Mouse (Mus musculus): Measurements from ENCODE around the gene Lbr. TPM values are rescaled to one million over a fixed set of nuclear protein-coding genes. Genes with fewer than 3 reads are reported as not detected.
A peak's percentile ranks its signal among the peaks of the same experiment; 100 is the strongest.
"Not testable (repeated sequence)": the region's sequence is repeated elsewhere in the genome, so short reads cannot be mapped to it uniquely, and the experiment has no call there.

Gene Lbr
- total and polyA plus RNA-seq, 2 experiments from 2014 or later, result 29.7 to 71.9 TPM

DNA sequence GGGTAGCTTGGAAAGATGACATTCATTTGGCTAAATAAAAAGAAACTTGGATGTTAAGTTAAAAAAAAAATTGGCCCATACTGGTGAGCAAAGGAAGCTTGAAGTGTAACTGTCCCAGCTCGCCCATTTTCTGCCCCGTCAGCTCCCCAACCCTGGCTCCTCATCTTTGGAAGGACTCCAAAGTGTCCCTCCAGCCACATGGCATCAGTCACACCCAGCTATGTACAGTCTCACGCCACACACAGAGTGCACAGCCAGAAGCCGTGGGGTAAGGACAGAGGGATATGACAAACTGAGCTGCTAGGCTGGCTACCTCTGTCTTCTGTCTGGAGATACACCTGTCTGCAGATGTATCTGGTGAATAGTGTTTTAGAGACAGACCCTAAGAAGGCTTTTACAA is 42.2 kb downstream of the Lbr start:
- ATAC-seq (ENCODE audit: insufficient read depth, low read depth), result no peak
- no peak overlapping the region for H3K27ac ChIP-seq (ENCODE audit: low read depth)
- TF ChIP-seq EP300 (IDR thresholded peaks at IDR 0.05; ENCODE audit: low read depth) (no peak), CTCF (IDR thresholded peaks at IDR 0.05; ENCODE audit: low read depth) (no peak)

DNA sequence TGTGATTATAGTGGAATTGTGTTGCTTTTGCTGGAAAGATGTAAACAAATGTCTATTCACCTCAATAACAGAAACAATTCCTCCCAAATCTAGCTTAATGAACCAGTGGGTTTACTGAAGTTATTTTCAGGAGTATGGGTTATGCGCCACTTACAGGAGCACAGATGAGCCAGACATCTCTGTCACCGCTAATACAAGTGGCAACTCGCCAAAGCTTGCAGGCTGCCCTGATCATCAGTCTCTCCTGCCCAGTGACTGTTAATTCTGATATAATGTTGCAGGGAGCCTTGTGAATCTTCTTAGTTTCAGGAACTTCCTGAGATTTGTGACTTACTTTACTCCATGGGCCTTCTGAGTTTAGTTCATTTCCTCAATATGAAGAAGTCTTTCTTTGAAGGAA is 42.9 kb downstream of the Lbr start:
- 60% methylated on average over 3 of the region's 3 CpGs for WGBS
- Histone ChIP-seq H3K4me1 (ENCODE audit: control insufficient read depth, insufficient read depth) (no peaks in the 10 kb centered on the region), H3K9ac (replicated peaks; ENCODE audit: low read depth, low read length) (no peak overlapping the region), H3K4me2 (ENCODE audit: low read depth, low read length) (no peak overlapping the region), H3K27me3 (ENCODE audit: control insufficient read depth, insufficient read depth, low read length) (no peaks in the 10 kb centered on the region), H3K9me3 (replicated peaks; ENCODE audit: control insufficient read depth, low read length) (no peaks in the 10 kb centered on the region), H3K36me3 (replicated peaks; ENCODE audit: control insufficient read depth, insufficient read depth, low read length) (no peaks in the 10 kb centered on the region), H3K27ac (ENCODE audit: low read depth) (no peak overlapping the region), H3K4me3 (ENCODE audit: low read depth, low read length) (no peak overlapping the region)
- TF ChIP-seq EP300 (IDR thresholded peaks at IDR 0.05; ENCODE audit: low read depth), result no peak
- TF ChIP-seq CTCF (IDR thresholded peaks at IDR 0.05; ENCODE audit: low read depth), result no peak
- no peak for DNase-seq (ENCODE audit: low spot score)
- ATAC-seq (ENCODE audit: insufficient read depth, low read depth), result no peak

More for the DNA sequence above, 42.2 kb downstream of the Lbr start:
- Histone ChIP-seq H3K36me3 (replicated peaks; ENCODE audit: control insufficient read depth, insufficient read depth, low read length) (no peaks in the 10 kb centered on the region), H3K4me3 (ENCODE audit: low read depth, low read length) (no peak overlapping the region), H3K4me1 (ENCODE audit: control insufficient read depth, insufficient read depth) (no peaks in the 10 kb centered on the region), H3K27me3 (ENCODE audit: control insufficient read depth, insufficient read depth, low read length) (no peaks in the 10 kb centered on the region), H3K9me3 (replicated peaks; ENCODE audit: control insufficient read depth, low read length) (no peaks in the 10 kb centered on the region), H3K4me2 (ENCODE audit: low read depth, low read length) (no peak overlapping the region), H3K9ac (replicated peaks; ENCODE audit: low read depth, low read length) (no peak overlapping the region)
- WGBS, result 67% methylated on average over 4 of the region's 4 CpGs
- no peak for DNase-seq (ENCODE audit: low spot score)

DNA sequence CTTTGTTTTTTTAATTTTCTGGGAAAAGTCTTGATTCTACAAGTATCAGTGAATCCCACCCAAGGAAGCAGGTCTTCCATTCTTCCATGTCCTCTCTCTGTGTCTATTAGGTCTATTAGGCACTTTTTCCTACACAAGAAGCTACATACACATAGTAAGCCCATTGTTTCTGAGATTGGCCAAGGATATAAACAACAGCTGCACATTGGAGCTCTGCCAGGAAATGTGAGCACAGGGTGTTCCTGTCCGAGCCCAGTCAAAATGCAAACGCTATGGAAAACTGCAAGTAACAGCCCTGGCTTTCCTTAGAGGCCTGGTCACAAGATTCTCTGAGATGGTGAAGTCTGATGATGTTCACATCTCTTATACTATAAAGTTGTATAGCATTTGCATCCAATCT is 49.3 kb downstream of the Lbr start:
- H3K4me3 ChIP-seq (ENCODE audit: low read depth, low read length), result no peak overlapping the region
- TF ChIP-seq CTCF (IDR thresholded peaks at IDR 0.05; ENCODE audit: low read depth) (no peak), EP300 (IDR thresholded peaks at IDR 0.05; ENCODE audit: low read depth) (peak; percentile 72)
- H3K9me3 ChIP-seq (replicated peaks; ENCODE audit: control insufficient read depth, low read length), result no peaks in the 10 kb centered on the region
- 29% methylated on average over 2 of the region's 2 CpGs for WGBS
- no peak overlapping the region for H3K4me2 ChIP-seq (ENCODE audit: low read depth, low read length)
- no peaks in the 10 kb centered on the region for H3K36me3 ChIP-seq (replicated peaks; ENCODE audit: control insufficient read depth, insufficient read depth, low read length)
- H3K9ac ChIP-seq (replicated peaks; ENCODE audit: low read depth, low read length), result no peak overlapping the region
- no peaks in the 10 kb centered on the region for H3K27me3 ChIP-seq (ENCODE audit: control insufficient read depth, insufficient read depth, low read length)
- peak overlapping the region; percentile 79 for H3K27ac ChIP-seq (ENCODE audit: low read depth)
- peak; percentile 89 for ATAC-seq (ENCODE audit: insufficient read depth, low read depth)
- no peaks in the 10 kb centered on the region for H3K4me1 ChIP-seq (ENCODE audit: control insufficient read depth, insufficient read depth)
- DNase-seq (ENCODE audit: low spot score), result peak; percentile 66

DNA sequence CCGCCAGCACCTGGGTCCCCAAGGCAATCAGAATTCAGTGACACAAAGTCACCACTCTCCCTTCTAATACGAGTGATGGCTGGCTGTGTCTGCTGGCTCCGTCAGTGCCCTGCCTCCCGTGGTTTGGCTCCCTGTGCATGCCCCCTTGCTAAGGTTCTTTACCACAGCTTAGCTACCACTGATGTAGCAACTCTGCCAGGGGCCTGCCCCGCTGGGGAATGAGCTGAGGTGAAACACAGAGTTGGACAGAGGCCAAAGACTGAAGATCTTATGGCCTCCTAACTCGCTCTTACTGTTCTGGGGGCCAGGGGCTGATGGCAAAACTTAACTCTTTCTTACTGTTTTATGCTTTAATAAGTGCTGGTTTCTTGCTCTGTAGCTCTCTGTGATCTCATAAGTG is 52.9 kb downstream of the Lbr start:
- DNase-seq (ENCODE audit: low spot score) (no peak), ATAC-seq (ENCODE audit: insufficient read depth, low read depth) (no peak)
- Histone ChIP-seq H3K4me1 (ENCODE audit: control insufficient read depth, insufficient read depth) (no peaks in the 10 kb centered on the region), H3K4me2 (ENCODE audit: low read depth, low read length) (no peak overlapping the region), H3K27me3 (ENCODE audit: control insufficient read depth, insufficient read depth, low read length) (no peaks in the 10 kb centered on the region), H3K27ac (ENCODE audit: low read depth) (peak overlapping the region; percentile 19), H3K4me3 (ENCODE audit: low read depth, low read length) (no peak overlapping the region), H3K36me3 (replicated peaks; ENCODE audit: control insufficient read depth, insufficient read depth, low read length) (no peaks in the 10 kb centered on the region), H3K9ac (replicated peaks; ENCODE audit: low read depth, low read length) (no peak overlapping the region), H3K9me3 (replicated peaks; ENCODE audit: control insufficient read depth, low read length) (peaks cover 12% of the 10 kb centered on the region; the same call in 1 of the 2 replicates)
- 30% methylated on average over 6 of the region's 6 CpGs for WGBS
- no peak for TF ChIP-seq EP300 (IDR thresholded peaks at IDR 0.05; ENCODE audit: low read depth)
- TF ChIP-seq CTCF (IDR thresholded peaks at IDR 0.05; ENCODE audit: low read depth), result no peak

DNA sequence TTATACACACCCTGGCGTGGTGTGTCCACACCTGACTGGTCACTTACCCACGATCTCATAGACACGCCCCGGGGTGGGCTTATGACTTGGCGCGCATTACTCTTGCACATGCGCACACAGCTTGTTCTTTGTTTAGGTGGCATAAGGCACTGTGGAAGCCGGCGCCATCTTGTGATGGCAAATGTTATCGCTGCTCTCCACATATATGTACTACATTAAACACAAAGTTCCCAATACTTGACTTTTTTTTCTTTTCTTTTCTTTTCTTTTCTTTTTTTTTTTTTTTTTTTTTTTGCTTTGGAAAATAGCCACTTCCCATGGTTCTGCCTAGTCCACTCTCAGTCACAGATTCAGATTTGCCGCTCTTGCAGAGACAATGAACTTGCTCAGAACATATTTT is 60.2 kb downstream of the Lbr start:
- DNase-seq (ENCODE audit: low spot score); H3K4me3 ChIP-seq (ENCODE audit: low read depth, low read length); ATAC-seq (ENCODE audit: insufficient read depth, low read depth); H3K27me3 ChIP-seq (ENCODE audit: control insufficient read depth, insufficient read depth, low read length); H3K4me2 ChIP-seq (ENCODE audit: low read depth, low read length); H3K4me1 ChIP-seq (ENCODE audit: control insufficient read depth, insufficient read depth); H3K36me3 ChIP-seq (replicated peaks; ENCODE audit: control insufficient read depth, insufficient read depth, low read length); H3K27ac ChIP-seq (ENCODE audit: low read depth); H3K9ac ChIP-seq (replicated peaks; ENCODE audit: low read depth, low read length); H3K9me3 ChIP-seq (replicated peaks; ENCODE audit: control insufficient read depth, low read length): not testable (repeated sequence)
- 94% methylated on average over 11 of the region's 11 CpGs for WGBS

DNA sequence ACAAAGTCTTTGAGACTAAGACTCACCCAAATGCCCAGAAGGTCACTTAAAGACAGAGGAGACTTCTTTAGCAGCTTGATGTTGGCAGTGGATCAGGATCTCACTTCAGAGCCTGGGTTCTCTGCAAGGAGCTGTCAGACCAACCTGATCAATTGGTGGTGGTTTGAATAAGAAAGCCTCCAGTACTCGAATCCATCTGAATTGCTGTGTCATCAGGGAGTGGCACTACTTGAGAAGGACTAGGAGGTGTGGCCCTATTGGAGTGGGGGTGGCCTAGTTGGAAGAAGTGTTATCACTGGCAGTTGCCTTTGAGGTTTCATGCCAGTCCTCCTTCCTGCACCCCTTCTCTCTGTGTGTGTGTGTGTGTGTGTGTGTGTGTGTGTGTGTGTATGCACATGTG is 66.3 kb downstream of the Lbr start:
- Histone ChIP-seq H3K4me2 (ENCODE audit: low read depth, low read length) (no peak overlapping the region), H3K4me1 (ENCODE audit: control insufficient read depth, insufficient read depth) (no peaks in the 10 kb centered on the region), H3K36me3 (replicated peaks; ENCODE audit: control insufficient read depth, insufficient read depth, low read length) (no peaks in the 10 kb centered on the region), H3K27me3 (ENCODE audit: control insufficient read depth, insufficient read depth, low read length) (no peaks in the 10 kb centered on the region), H3K9ac (replicated peaks; ENCODE audit: low read depth, low read length) (no peak overlapping the region), H3K27ac (ENCODE audit: low read depth) (no peak overlapping the region), H3K4me3 (ENCODE audit: low read depth, low read length) (no peak overlapping the region), H3K9me3 (replicated peaks; ENCODE audit: control insufficient read depth, low read length) (no peaks in the 10 kb centered on the region)
- no peak for ATAC-seq (ENCODE audit: insufficient read depth, low read depth)
- DNase-seq (ENCODE audit: low spot score), result no peak
- no peak for TF ChIP-seq EP300 (IDR thresholded peaks at IDR 0.05; ENCODE audit: low read depth)
- TF ChIP-seq CTCF (IDR thresholded peaks at IDR 0.05; ENCODE audit: low read depth), result no peak
- 68% methylated on average over 1 of the region's 1 CpGs for WGBS
